Mouse (Mus musculus) testis, adult 2 months (tissue): ENCODE measurements around the gene Padi3. TPM values are rescaled to one million over a fixed set of nuclear protein-coding genes. Genes with fewer than 3 reads are reported as not detected.
A peak's percentile ranks its signal among the peaks of the same experiment; 100 is the strongest.

Source experiments
- H3K27ac ChIP-seq: fragments of 200-500 bp; 2 replicates; pipeline ENCODE4 v1.5.1; 2012; ENCODE audit warnings: low read depth, low read length; ENCODE audit not compliant: control insufficient read depth, insufficient read depth
- H3K27me3 ChIP-seq: fragments of 200-500 bp; 2 replicates; pipeline ENCODE4 v1.6.1; 2012; ENCODE audit warnings: mild to moderate bottlenecking, low read length, moderate library complexity; ENCODE audit not compliant: control insufficient read depth, insufficient read depth
- H3K36me3 ChIP-seq: fragments of 200-500 bp; 2 replicates; pipeline ENCODE4 v1.6.1; 2012; ENCODE audit warnings: mild to moderate bottlenecking, low read length; ENCODE audit not compliant: control insufficient read depth, insufficient read depth
- H3K4me1 ChIP-seq: fragments of 200-500 bp; 2 replicates; pipeline ENCODE4 v1.6.1; 2012; ENCODE audit warnings: low read length; ENCODE audit not compliant: control insufficient read depth, insufficient read depth
- H3K4me3 ChIP-seq: fragments of 200-500 bp; 2 replicates; pipeline ENCODE4 v1.5.1; 2012; ENCODE audit warnings: low read depth, mild to moderate bottlenecking, low read length, moderate library complexity, mixed read lengths; ENCODE audit not compliant: control insufficient read depth
- CTCF ChIP-seq: fragments of 200-500 bp; IDR thresholded peaks from 2 replicates; pipeline ENCODE4 v1.5.1; 2012; ENCODE audit warnings: low read depth, mild to moderate bottlenecking, inconsistent platforms, low read length, moderate library complexity; ENCODE audit not compliant: control insufficient read depth, insufficient read depth, insufficient replicate concordance
- POLR2A ChIP-seq: fragments of 200-500 bp; IDR thresholded peaks from 2 replicates; pipeline ENCODE4 v1.6.1; 2012; ENCODE audit warnings: low read depth, mild to moderate bottlenecking, inconsistent platforms, low read length, moderate library complexity; ENCODE audit not compliant: control insufficient read depth
- polyA plus RNA-seq: library from polyadenylated mRNA; depleted of rRNA; stranded (reverse); fragments of >200 nt; gene quantifications from 2 replicates; pipeline ENCODE4 v1.2.3, GENCODE M21; 2012

Gene Padi3
- polyA plus RNA-seq, 1 experiment, result 1.7 TPM

DNA sequence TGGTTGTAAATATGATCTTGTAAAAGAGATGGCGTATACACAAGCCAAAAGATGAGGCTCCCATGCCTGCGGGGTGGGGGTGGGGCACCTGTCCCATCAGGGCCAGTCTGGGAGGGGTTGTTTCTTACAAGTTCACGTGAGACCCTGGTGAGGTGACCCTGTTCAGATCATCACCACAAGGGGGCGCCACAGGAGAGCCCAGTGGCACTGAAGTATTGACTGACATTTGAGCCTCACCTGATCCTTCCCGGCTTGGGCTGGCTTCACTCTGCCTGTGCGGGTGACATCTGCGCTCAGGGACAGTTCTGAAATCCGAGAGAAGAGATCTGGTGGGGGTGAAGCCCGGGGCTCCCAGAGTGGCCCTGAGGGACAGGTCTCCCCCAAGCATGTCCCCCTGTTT, 47.3 kb downstream of the Padi3 start:
- Histone ChIP-seq H3K27me3 (no peaks in the 10 kb centered on the region), H3K27ac (no peak overlapping the region), H3K4me1 (no peaks in the 10 kb centered on the region), H3K36me3 (no peaks in the 10 kb centered on the region), H3K4me3 (no peak overlapping the region)
- TF ChIP-seq POLR2A, result no peak
- peak; percentile 83 for TF ChIP-seq CTCF

DNA sequence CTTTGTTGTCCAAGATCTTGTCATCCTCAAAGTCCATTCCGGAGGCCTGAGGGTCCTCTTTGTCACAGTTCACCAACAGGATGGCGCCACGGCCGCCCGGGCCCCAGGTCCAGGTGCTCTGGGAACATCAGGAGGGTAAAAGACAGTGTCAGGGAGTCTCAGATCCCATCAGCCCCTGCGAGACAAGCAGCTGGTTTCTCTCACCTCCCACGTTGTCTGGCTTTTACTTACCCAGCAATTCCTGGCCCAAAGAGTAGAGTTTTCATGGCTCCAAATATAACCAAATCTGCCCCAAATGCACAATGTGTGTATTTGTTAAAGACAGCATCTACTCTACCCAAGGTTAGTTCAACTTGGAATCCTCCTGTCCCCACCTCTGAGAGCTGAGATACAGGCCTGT, 48.8 kb downstream of the Padi3 start:
- no peak overlapping the region for H3K27ac ChIP-seq
- H3K4me3 ChIP-seq, result no peak overlapping the region
- no peak for TF ChIP-seq POLR2A
- no peak for TF ChIP-seq CTCF
- no peaks in the 10 kb centered on the region for H3K27me3 ChIP-seq
- peaks cover 7% of the 10 kb centered on the region for H3K4me1 ChIP-seq
- H3K36me3 ChIP-seq, result no peaks in the 10 kb centered on the region

DNA sequence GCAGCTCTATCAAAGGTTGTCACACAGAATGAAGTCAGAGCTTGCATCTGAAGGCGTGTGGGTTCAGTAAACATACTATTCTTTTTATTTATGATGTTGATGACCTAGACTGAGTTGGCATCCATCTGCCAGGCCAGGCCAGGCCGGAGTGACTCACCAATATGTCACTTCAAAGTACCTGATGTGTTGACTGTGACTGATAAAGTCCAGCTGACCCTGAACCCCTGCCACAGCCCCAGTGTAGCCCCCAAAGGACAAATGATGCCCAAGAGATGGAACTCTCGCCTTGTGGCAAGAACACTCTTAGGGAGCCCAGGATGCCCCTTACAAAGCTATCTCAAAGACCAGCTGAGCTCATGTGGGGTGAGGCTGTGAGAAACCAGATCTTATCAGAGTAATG, 54.6 kb downstream of the Padi3 start:
- Histone ChIP-seq H3K4me1 (peaks cover 8% of the 10 kb centered on the region), H3K36me3 (no peaks in the 10 kb centered on the region), H3K27me3 (no peaks in the 10 kb centered on the region), H3K4me3 (no peak overlapping the region), H3K27ac (no peak overlapping the region)
- TF ChIP-seq CTCF (no peak), POLR2A (no peak)

DNA sequence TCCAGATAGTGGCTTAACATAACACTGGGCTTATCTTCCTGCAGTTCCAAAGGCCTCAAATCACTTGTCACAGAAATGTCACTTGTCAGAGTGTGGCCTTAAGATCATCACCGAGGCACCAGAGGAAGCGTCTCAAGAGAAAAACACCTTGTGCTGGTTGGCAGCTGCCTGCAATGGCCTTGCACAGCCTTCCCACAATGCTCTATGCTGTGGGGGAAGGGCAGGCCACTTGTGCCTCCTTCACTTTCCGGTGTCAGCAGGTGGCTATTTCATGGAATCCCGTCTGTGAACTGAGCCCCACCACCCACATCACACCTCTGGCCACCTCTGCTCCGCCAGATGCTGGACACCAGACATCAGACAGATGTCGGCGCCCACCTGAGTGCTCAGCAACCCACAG, 57.1 kb downstream of the Padi3 start:
- no peak for TF ChIP-seq CTCF
- TF ChIP-seq POLR2A, result no peak
- Histone ChIP-seq H3K4me1 (peaks cover 15% of the 10 kb centered on the region), H3K4me3 (no peak overlapping the region), H3K27ac (no peak overlapping the region; the same call in 1 of the 2 replicates), H3K27me3 (no peaks in the 10 kb centered on the region), H3K36me3 (no peaks in the 10 kb centered on the region)

DNA sequence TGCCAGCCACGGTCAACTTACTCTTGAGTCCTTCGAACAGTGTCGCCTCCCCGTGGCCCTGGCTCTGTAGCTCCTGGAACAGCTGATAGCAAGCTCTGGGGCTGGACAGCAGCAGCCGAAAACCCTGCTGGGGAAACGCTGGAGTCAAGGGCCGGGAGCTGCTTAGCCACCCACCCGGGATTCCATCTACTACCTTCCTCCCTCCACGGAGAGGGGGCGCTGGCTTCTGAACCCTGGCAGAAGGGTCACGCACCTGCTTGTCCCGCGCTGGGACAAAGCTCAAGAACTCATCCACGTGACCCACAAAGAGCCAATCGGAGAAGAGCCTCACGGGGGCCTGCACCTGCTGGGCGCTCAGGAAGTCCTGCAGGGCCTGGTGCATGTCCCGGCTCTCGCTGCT, 60.1 kb downstream of the Padi3 start:
- Histone ChIP-seq H3K27me3 (no peaks in the 10 kb centered on the region), H3K4me1 (peaks cover 12% of the 10 kb centered on the region), H3K27ac (no peak overlapping the region), H3K36me3 (no peaks in the 10 kb centered on the region), H3K4me3 (no peak overlapping the region; the same call in 1 of the 2 replicates)
- 0 out of 2 replicates have a peak, but pooled peaks have one; percentile 6 for TF ChIP-seq CTCF
- TF ChIP-seq POLR2A, result no peak

DNA sequence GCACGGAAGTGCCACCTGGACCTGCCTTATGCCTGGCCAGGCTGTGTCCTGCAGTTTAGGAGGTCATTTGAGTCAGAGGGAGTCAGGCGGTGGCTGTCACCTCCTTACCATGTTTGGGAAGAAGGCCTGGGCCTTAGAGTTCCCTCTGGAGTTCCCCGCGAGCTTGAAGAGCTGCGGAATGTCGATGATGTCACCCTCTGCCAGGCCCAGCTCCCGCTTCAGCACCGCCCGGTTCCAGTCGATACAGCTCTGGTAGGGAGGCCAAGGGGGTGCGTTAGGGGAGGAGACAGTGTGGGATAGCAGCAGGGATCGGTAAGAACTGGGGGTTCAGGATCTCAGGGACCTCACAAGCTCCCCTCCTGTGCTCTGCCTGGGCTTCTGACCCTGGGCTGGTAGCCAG, 62.5 kb downstream of the Padi3 start:
- peaks cover 12% of the 10 kb centered on the region for H3K4me1 ChIP-seq
- no peak overlapping the region for H3K4me3 ChIP-seq
- no peaks in the 10 kb centered on the region for H3K36me3 ChIP-seq
- H3K27me3 ChIP-seq, result no peaks in the 10 kb centered on the region
- TF ChIP-seq CTCF (no peak), POLR2A (no peak)
- H3K27ac ChIP-seq, result no peak overlapping the region

DNA sequence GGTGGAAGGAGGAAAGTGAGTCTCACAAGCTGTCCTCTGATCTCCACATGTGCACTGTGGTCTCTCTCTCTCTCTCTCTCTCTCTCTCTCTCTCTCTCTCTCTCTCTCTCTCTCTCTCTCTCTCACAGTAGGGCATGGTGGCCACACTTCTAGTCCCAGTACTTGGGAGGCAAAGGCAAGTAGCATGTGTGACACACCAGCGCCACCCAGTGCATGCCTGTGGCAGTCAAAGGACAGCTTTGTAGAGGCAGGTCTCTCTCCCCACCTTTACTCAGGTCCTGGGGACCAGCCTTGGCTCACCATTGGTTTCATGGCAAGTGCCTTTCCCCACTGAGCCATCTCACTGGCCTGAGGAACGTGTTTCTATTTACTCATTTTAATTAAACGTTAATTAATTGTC, 65.8 kb downstream of the Padi3 start:
- no peaks in the 10 kb centered on the region for H3K36me3 ChIP-seq
- no peak overlapping the region for H3K4me3 ChIP-seq
- H3K4me1 ChIP-seq, result peaks cover 4% of the 10 kb centered on the region
- H3K27me3 ChIP-seq, result no peaks in the 10 kb centered on the region
- TF ChIP-seq CTCF, result peak; percentile 69; the same call in 1 of the 2 replicates
- TF ChIP-seq POLR2A, result no peak
- H3K27ac ChIP-seq, result no peak overlapping the region

DNA sequence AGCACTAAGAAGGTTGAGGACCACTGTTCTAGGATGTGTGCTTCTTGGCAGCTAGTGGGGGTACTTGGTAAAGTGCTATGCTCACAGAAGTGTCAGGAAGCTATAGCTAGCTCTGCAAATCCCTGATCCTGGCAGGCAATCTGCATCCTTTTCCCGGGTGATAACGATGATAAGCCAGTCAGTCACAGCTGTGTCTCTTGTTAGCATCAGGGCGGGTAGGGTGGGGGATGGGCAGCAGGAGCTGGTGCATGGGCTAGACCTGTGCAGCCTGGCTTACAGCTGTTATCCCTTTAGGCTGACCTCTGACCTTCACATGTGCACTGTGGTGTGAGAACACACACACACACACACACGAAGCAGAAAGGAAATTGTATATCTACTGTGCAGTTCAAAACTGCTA, 67.4 kb downstream of the Padi3 start:
- no peak overlapping the region for H3K4me3 ChIP-seq
- TF ChIP-seq CTCF (no peak), POLR2A (no peak)
- no peak overlapping the region for H3K27ac ChIP-seq
- peaks cover 1% of the 10 kb centered on the region for H3K4me1 ChIP-seq
- no peaks in the 10 kb centered on the region for H3K36me3 ChIP-seq
- H3K27me3 ChIP-seq, result no peaks in the 10 kb centered on the region
